Mouse (Mus musculus) myocyte (in vitro differentiated cells): ENCODE measurements around the gene Dnase2b. TPM values are rescaled to one million over a fixed set of nuclear protein-coding genes. Genes with fewer than 3 reads are reported as not detected.

Experiments
- H3K27me3 ChIP-seq: one replicate; pipeline ENCODE4 v1.6.1; 2011; ENCODE audit not compliant: control insufficient read depth, insufficient read depth, insufficient read length
- H3K36me3 ChIP-seq: one replicate; pipeline ENCODE4 v1.6.1; 2011; ENCODE audit not compliant: control insufficient read depth, insufficient read depth
- H3K4me2 ChIP-seq: one replicate; pipeline ENCODE4 v1.6.1; 2011; ENCODE audit warnings: low read depth, control low read depth
- H3K4me3 ChIP-seq: one replicate; pipeline ENCODE4 v1.5.1; 2011; ENCODE audit warnings: mild to moderate bottlenecking, control low read depth, moderate library complexity
- H3K79me2 ChIP-seq: one replicate; pipeline ENCODE4 v1.6.1; 2011; ENCODE audit not compliant: control insufficient read depth, insufficient read depth
- H3ac ChIP-seq: one replicate; pipeline ENCODE4 v1.6.1; 2011; ENCODE audit not compliant: control insufficient read depth, insufficient read length
- CEBPB ChIP-seq: IDR thresholded peaks from 2 replicates; pipeline ENCODE4 v1.6.1; 2011; ENCODE audit warnings: mild to moderate bottlenecking, moderate library complexity; ENCODE audit not compliant: poor library complexity, insufficient read depth, severe bottlenecking
- E2F4 ChIP-seq: IDR thresholded peaks from one replicate; pipeline ENCODE4 v1.6.1; 2011; ENCODE audit warnings: mild to moderate bottlenecking, control low read depth, moderate library complexity; ENCODE audit not compliant: insufficient read depth
- MAX ChIP-seq: IDR thresholded peaks from one replicate; pipeline ENCODE4 v1.6.1; 2011; ENCODE audit warnings: low read depth, mild to moderate bottlenecking, control low read depth
- MYOD1 ChIP-seq, 3 experiments: IDR thresholded peaks; one replicate each; pipeline ENCODE4 v1.6.1; 2011; ENCODE audit warnings: control low read depth in 2 of 3, low read depth in 2 of 3, mild to moderate bottlenecking in 2 of 3, moderate library complexity in 1 of 3; ENCODE audit not compliant: insufficient read length in 2 of 3, control insufficient read depth in 1 of 3
- MYOG ChIP-seq, 3 experiments: IDR thresholded peaks; one replicate each; pipeline ENCODE4 v1.6.1; 2011; ENCODE audit warnings: control low read depth in 2 of 3, low read depth in 2 of 3, mild to moderate bottlenecking in 2 of 3; ENCODE audit not compliant: insufficient read length in 2 of 3, control insufficient read depth in 1 of 3, insufficient read depth in 1 of 3
- POLR2A ChIP-seq: IDR thresholded peaks from one replicate; pipeline ENCODE4 v1.6.1; 2011; ENCODE audit warnings: low read depth, mild to moderate bottlenecking, control low read depth, moderate library complexity; ENCODE audit not compliant: insufficient read length
- POLR2AphosphoS2 ChIP-seq: IDR thresholded peaks from one replicate; pipeline ENCODE4 v1.6.1; 2011; ENCODE audit warnings: low read depth, control low read depth; ENCODE audit not compliant: insufficient read length
- REST ChIP-seq: IDR thresholded peaks from one replicate; pipeline ENCODE4 v1.6.1; 2011; ENCODE audit warnings: mild to moderate bottlenecking, control low read depth, moderate library complexity; ENCODE audit not compliant: insufficient read depth, insufficient read length
- SRF ChIP-seq: IDR thresholded peaks from one replicate; pipeline ENCODE4 v1.6.1; 2011; ENCODE audit warnings: low read depth; ENCODE audit not compliant: control insufficient read depth, insufficient read length
- TCF12 ChIP-seq: IDR thresholded peaks from one replicate; pipeline ENCODE4 v1.6.1; 2011; ENCODE audit warnings: mild to moderate bottlenecking, control low read depth; ENCODE audit not compliant: poor library complexity, insufficient read depth, severe bottlenecking
- TCF3 ChIP-seq: IDR thresholded peaks from one replicate; pipeline ENCODE4 v1.6.1; 2011; ENCODE audit warnings: low read depth, control low read depth; ENCODE audit not compliant: insufficient read length
- USF1 ChIP-seq: IDR thresholded peaks from one replicate; pipeline ENCODE4 v1.6.1; 2011; ENCODE audit warnings: low read depth, mild to moderate bottlenecking, control low read depth, moderate library complexity
- polyA plus RNA-seq: library from polyadenylated mRNA; unstranded; fragments of >200 nt; fragmentation: generic; extraction: Trizol; gene quantifications from one replicate; pipeline ENCODE4 v1.2.1, GENCODE M21; 2012; ENCODE audit warnings: missing spikeins

Gene Dnase2b
- polyA plus RNA-seq: not detected

GRCm38 (mm10) chr3:146615496-146615895 lies at the start of gene Dnase2b:
TSS of gene Dnase2b (minus strand) at chr3:146615596.
- Histone ChIP-seq H3K27me3 (no peaks in the 10 kb centered on the region), H3ac (no peak within 1 kb of the TSS)

GRCm38 (mm10) chr3:146661907-146662306 lies 46.5 kb upstream of the Dnase2b start:
- Histone ChIP-seq H3K4me3 (no peak overlapping the region), H3K27me3 (no peaks in the 10 kb centered on the region), H3ac (no peak overlapping the region), H3K36me3 (no peaks in the 10 kb centered on the region), H3K4me2 (no peak overlapping the region), H3K79me2 (no peaks in the 10 kb centered on the region)
- TF ChIP-seq MAX: no peak
- no peak for TF ChIP-seq CEBPB
- TF ChIP-seq MYOG (IDR thresholded peaks at IDR 0.05; ENCODE audit: control insufficient read depth in 1 of 3, insufficient read depth in 1 of 3, insufficient read length in 2 of 3, low read depth in 2 of 3): no peak
- no peak for TF ChIP-seq SRF
- no peak for TF ChIP-seq REST
- TF ChIP-seq POLR2AphosphoS2: no peak
- no peak for TF ChIP-seq TCF3
- no peak for TF ChIP-seq USF1
- no peak for TF ChIP-seq E2F4

More at GRCm38 (mm10) chr3:146615496-146615895, at the start of gene Dnase2b:
- TF ChIP-seq USF1 (no peak), MAX (no peak), CEBPB (no peak), POLR2A (no peak), POLR2AphosphoS2 (no peak), TCF12 (no peak), REST (no peak), E2F4 (no peak)
- Histone ChIP-seq H3K4me3 (no peak within 1 kb of the TSS), H3K36me3 (no peaks in the 10 kb centered on the region), H3K4me2 (no peak within 1 kb of the TSS), H3K79me2 (no peaks in the 10 kb centered on the region)

DNA sequence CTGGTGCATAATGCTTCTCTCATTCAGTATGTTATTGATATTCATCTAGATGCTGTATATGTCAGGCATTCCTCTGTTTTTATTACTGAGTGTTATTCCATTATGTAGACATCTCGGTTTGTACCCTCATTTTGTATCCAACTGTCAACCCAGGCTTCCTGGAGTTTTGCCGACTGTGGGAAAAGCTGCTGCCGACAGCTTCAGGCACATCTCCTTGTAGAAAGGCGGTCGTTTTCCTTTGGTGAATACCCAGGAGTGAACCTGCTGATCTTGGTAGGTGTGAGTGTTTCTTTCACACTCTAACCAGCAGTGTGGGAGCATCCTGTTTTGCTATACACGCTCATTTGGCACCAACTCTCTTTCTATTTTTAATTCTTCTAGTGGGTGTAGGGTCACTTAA lies 45.6 kb upstream of the Dnase2b start:
- H3K4me3 ChIP-seq: no peak overlapping the region
- H3K4me2 ChIP-seq: no peak overlapping the region
- H3ac ChIP-seq: no peak overlapping the region
- no peaks in the 10 kb centered on the region for H3K79me2 ChIP-seq
- H3K36me3 ChIP-seq: no peaks in the 10 kb centered on the region
- no peaks in the 10 kb centered on the region for H3K27me3 ChIP-seq
- no peak for TF ChIP-seq MYOG (IDR thresholded peaks at IDR 0.05; ENCODE audit: control insufficient read depth in 1 of 3, insufficient read depth in 1 of 3, insufficient read length in 2 of 3, low read depth in 2 of 3)
- TF ChIP-seq E2F4: no peak
- TF ChIP-seq TCF12: no peak
- TF ChIP-seq POLR2AphosphoS2: no peak
- no peak for TF ChIP-seq REST
- no peak for TF ChIP-seq POLR2A
- TF ChIP-seq MAX: no peak
- TF ChIP-seq TCF3: no peak
- no peak for TF ChIP-seq SRF
- TF ChIP-seq USF1: no peak
- TF ChIP-seq MYOD1 (IDR thresholded peaks at IDR 0.05; ENCODE audit: control insufficient read depth in 1 of 3, insufficient read length in 2 of 3, low read depth in 2 of 3): no peak
- TF ChIP-seq CEBPB: no peak

- H3ac ChIP-seq: no peak overlapping the region
- H3K27me3 ChIP-seq: no peaks in the 10 kb centered on the region
- H3K4me2 ChIP-seq: no peak overlapping the region
- no peaks in the 10 kb centered on the region for H3K36me3 ChIP-seq
- no peak overlapping the region for H3K4me3 ChIP-seq
- H3K79me2 ChIP-seq: no peaks in the 10 kb centered on the region
- TF ChIP-seq E2F4: no peak
- TF ChIP-seq CEBPB: no peak
- TF ChIP-seq POLR2AphosphoS2: no peak
- TF ChIP-seq TCF12: no peak
- TF ChIP-seq POLR2A: no peak
- TF ChIP-seq MAX: no peak
These were observed 43.9 kb upstream of the Dnase2b start for GRCm38 (mm10) chr3:146659321-146659720.

GRCm38 (mm10) chr3:146658061-146658639 lies 42.8 kb upstream of the Dnase2b start:
- Histone ChIP-seq H3K79me2 (no peaks in the 10 kb centered on the region), H3K27me3 (no peaks in the 10 kb centered on the region)
- no peak for TF ChIP-seq MYOG (IDR thresholded peaks at IDR 0.05; ENCODE audit: control insufficient read depth in 1 of 3, insufficient read depth in 1 of 3, insufficient read length in 2 of 3, low read depth in 2 of 3)
- TF ChIP-seq TCF12: no peak
- TF ChIP-seq MYOD1 (IDR thresholded peaks at IDR 0.05; ENCODE audit: control insufficient read depth in 1 of 3, insufficient read length in 2 of 3, low read depth in 2 of 3): no peak
- no peak for TF ChIP-seq E2F4
- TF ChIP-seq USF1: no peak
- TF ChIP-seq POLR2AphosphoS2: no peak
- no peak for TF ChIP-seq POLR2A
- no peak for TF ChIP-seq TCF3
- no peak for TF ChIP-seq REST
- no peak for TF ChIP-seq CEBPB
- no peak for TF ChIP-seq MAX
- no peak for TF ChIP-seq SRF

More at GRCm38 (mm10) chr3:146658061-146658639, 42.8 kb upstream of the Dnase2b start:
- Histone ChIP-seq H3ac (no peak overlapping the region), H3K36me3 (no peaks in the 10 kb centered on the region), H3K4me2 (no peak overlapping the region), H3K4me3 (no peak overlapping the region)
